Mouse (Mus musculus): ENCODE measurements at regions not wholly inside any gene's neighbourhood (a gene's known extent, or its start where the extent isn't known, plus 50 kb on each side); places are given as distances from the start of the nearest gene placed in this dataset.

DNA sequence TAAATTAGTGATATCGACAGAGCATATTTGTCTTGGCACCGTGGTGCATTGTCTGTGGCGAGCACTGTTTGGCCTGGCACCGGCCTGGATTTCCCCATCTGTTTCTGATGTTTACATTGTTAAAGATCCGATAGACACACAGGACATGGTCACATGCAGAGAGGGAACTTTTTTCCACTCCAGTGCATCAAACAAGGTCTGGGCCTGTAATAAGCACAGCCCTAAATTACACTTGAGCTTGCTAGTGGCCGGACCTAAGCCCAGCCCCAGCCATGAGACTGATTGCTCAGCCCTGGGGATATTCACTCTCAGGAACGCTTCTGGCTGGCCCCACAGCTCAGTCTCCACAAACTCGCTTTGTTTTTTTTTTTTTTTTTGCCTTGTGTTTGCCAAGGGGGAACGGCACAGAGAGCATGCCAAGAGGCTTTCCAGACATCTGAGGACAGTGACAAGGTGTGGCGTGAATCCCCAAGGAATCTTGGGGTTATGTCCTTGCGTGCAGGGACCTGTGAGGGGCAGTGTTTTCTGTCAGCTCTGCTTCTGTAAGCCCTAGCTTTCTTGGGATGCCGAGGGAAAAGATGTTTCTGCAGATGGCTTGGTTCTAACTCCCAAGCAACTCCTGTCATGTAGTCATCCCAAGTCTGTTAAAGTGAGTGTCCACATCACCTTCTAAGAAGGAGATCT is 147.3 kb downstream of the Slc4a3 start:
- peak; percentile 36 to 42 for DNase-seq

DNA sequence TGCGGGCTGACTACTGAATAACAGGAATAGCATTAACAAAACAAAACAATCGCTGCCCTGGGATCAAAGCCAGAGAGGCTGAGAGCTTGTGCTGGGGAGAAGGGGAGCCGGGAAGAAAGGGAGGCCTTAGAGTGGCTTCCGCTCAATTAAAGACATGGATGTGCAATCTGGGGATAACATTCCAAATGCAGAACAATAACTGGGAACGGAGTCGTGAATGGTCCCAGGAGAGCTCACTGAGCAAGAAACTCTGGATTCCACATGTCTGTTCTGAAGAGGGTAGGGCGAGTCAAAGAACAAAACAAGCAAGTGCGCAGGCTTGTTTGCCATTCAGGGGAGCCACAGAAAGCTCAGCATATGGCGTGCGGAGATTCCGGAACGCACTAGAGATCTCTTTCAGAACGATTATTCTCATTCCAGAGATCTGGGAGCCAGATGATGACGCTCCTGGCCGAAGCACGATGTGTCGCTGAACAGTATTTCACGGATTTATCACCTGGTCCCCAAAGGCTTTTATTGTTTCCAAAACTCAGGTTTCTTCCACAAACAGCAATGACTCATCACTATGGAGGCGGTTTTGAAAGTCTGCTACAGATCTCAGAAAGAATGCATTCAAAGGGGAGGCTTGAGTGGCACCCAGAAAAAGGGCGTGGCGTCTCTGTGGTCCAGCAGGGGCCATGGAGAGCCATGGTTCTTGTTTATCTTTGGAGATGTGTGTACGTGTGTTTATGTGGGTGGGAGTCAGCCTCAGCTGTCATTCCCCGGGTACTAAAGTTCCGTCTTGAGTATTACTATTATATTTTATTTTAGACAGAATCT is 159.0 kb downstream of the Slc4a3 start:
- no peak for DNase-seq

GRCm38 (mm10) chr1:75706126-75706525 is 160.1 kb downstream of the Slc4a3 start:
- DNase-seq: no peak

GRCm38 (mm10) chr1:75723431-75723830 is 177.4 kb downstream of the Slc4a3 start:
- DNase-seq: no peak

DNA sequence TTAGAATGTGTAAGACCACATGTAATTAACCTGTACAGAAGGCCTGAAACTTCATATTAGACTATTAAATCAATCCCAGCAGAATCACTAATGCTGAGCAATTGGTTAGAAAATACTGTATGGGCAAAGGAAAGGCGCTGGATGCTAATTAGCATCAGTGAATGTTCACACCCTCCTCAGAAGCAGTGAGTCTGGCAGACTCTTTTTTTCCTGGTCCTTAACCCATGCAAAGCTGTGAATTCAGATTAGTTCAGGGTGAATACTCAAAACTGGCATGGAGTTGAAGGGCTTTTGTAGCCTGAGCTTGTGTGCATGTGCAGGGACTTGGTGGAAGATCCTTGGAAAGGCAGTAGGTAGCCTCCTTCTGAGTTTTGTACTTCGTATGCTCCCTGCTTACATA is 179.3 kb downstream of the Slc4a3 start:
- DNase-seq: no peak

GRCm38 (mm10) chr1:75728859-75729258 is 182.8 kb downstream of the Slc4a3 start:
- DNase-seq: no peak

DNA sequence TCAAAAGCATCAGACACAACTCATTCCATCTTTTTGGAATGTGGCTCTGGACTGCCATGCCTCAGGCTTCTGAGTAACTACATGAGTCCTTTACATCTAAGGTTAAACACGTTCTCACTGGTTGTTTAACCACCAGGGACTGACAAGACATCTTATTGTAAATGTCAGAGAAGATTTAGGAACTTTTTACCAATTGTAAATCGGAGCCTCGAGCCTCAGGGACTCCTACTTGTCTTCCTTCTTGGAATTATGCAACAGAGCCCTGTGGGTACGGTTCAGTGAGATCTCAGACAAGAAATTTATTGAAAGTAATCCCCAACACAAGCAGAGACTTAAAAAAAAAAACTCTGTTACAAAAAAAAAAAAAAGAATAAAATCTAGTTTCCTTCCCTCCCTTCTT is 187.7 kb downstream of the Slc4a3 start:
- DNase-seq: no peak

- DNase-seq: no peak
These were observed 192.6 kb downstream of the Slc4a3 start for GRCm38 (mm10) chr1:75738651-75739050.

DNA sequence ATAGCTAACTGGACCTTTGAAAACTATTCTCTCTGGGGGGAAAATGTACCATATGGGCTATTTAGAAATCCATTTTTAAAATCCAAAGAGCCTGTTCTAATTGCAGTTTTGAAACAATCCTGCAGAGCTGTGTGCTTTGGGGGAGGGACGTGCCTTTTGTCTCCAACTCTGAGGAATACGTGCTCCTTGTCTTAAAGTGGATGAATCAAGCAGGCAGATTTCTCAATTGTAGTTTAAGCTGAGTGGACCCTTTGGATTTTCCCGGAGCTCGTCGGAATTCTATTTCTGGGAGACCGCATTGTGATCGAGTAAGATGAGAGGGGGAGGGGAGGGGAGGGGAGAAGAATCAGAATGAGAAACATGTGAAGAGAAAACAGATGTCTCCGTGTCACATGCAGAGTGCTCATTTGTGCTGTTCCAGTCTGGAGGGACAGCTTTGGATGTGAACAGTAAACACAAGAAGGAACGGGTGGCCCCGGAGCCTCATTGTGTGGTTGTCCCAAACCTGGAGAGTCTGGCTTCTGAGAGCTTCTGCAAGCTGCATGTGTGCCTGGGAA is 203.7 kb downstream of the Slc4a3 start:
- peak in 1 of 2 experiments; percentile 7 for DNase-seq

DNA sequence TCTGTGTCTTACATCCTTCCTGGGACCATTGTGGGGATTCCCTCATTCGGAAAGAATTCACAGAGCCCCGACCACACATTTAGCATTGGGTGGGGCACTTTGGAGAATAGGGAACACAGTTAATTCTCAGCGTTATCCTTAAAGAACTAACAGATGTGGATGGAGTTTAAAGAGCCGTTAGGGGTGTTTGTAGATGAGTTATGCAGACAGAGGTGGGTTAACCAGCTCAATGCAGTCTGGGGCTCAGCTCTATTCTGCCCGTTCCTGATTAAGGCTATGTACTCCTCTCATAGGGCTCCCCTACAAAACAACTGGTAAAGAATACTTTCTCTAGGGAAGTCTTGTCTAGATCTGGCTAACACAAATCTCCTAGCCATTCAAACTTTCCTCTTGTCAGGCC is 226.1 kb downstream of the Slc4a3 start:
- DNase-seq: no peak

GRCm38 (mm10) chr1:75773014-75773413 is 226.9 kb downstream of the Slc4a3 start:
- DNase-seq: no peak

DNA sequence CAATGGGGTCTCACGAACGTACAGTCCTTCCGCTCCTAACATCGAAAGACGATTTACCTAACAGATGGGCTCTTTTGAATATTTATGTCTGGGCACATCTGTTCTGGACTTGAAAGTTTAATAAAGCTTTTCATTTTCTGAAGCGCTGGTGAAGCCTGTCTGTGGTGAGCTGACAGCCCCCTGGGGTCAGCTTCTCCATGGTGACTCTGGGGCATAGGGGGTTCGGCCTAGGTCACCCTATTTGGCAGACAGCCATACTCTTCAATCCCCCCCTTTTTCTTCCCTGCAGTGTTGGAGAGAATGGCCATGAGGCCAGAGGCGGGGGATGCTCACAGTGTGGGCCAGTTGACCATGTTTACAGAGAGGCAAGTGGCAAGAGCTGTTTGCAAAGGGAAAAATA is 232.8 kb downstream of the Slc4a3 start:
- no peak for DNase-seq

DNA sequence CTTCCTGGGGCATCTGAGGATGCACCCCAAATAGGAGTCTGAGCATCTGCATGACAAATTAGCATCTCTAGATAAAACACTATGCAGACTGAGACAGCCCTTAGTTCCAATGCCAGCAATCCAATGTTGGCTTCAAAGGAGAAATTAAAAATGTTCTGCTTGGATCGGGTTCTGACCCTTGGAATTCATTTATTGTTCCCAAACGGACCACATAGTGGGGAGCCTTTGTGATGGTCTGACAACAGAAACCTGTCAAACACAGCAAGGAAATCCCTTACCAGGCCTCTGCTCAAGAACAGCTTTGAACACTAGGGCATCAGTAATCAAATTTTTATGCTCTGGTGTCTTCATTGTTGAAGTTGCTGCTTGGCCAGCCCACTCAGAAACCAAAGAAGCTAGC is 237.1 kb downstream of the Slc4a3 start:
- no peak for DNase-seq

- DNase-seq: no peak
These were observed 240.2 kb downstream of the Slc4a3 start for GRCm38 (mm10) chr1:75786173-75786820.

GRCm38 (mm10) chr1:75791509-75791908 is 245.4 kb downstream of the Slc4a3 start:
- DNase-seq: no peak

DNA sequence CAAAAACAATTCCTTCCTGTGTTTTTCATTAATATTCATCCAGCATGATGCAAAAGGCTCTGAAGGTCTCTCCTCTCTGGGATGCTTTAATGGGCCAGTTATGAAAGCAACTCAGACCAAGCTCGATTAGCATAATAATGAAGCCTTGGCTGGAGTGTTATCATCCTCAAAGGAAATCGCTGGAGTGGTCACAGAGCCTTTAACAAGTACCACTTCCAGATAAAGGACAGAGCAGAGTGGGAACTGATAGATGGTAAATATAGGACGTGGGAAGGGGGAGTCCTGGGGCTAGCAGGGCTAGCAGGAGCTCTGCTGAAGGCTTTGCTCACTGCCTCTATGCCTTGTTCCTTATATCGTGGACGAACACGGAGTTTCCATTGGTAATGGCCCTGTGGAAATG is 251.7 kb downstream of the Slc4a3 start:
- DNase-seq: no peak

DNA sequence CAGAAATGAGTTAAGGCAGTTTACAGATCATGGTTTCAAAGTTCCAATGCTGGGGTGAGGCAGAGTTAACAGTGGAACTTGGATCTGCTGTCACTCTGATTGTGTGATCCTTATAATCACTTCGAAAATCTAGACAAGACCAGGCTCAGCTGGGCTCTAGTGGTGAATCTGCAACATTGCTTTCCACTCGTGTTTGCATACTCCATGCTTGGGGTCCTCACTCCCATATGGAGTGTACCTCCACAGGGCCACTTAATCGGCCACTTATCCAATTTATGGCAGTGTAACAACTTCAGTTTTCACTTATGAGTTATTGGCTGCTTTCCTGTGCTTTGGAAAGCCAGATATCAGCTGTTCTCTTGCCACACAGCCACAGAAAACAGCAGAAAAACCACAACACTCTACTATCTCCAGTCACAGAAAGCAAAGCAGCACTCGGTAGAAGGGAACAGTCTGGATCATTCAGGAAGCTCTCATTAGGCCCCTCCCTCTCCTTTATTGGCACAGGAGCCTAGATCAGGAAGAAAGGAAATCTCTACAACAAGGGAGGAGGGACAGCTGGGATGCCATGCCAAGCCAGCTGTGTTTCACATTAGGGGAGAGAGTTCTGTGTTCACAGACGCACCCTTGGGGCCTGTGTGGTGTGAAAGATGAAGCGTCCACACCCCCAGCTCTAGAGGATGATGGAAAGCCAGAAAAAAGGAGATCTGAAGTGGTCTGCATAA is 252.5 kb downstream of the Slc4a3 start:
- peak in 1 of 2 experiments; percentile 1 for DNase-seq

DNA sequence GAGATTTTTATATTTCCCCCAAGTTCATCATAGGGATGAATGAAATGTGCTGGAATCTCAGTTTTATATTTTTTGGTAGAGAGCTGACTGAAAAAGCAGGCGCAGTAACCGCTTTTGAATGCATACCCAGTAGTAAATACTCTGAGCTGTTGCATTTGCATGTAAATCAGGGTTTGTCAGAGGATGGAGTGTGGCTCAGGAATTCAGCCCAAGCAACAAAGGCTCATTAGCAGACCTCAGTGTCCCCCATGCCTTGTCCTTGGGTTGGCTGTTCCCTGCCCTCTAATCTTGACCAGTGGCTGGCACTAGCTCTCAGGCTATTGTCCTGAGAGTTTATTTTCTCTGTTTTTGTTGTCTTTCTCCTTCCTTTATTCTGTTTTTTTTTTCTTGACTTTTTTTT is 258.4 kb downstream of the Slc4a3 start:
- DNase-seq: no peak

- no peak for DNase-seq
These were observed 266.4 kb downstream of the Slc4a3 start for GRCm38 (mm10) chr1:75812471-75812870.

DNA sequence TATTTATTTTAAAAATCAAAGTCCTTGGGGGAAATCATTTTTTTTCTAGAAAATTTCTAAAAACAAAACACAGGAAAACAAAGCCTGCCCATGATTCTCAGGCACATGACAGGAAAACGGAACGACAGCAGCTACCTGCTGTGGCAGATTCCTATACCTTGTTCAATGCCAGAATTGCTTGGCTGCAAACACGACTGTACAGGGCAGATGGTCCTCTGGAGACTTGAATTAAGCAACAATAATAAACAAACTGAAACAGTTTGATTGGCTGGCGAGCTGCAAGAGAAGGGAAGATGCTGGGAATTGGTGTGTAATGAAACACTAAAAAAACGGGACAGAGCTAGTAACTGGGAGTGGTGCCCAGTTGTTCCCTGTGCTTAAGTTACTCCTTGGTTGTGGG is 280.1 kb downstream of the Slc4a3 start:
- DNase-seq: no peak

- DNase-seq: no peak
These were observed 287.2 kb downstream of the Slc4a3 start for GRCm38 (mm10) chr1:75833071-75833830.

DNA sequence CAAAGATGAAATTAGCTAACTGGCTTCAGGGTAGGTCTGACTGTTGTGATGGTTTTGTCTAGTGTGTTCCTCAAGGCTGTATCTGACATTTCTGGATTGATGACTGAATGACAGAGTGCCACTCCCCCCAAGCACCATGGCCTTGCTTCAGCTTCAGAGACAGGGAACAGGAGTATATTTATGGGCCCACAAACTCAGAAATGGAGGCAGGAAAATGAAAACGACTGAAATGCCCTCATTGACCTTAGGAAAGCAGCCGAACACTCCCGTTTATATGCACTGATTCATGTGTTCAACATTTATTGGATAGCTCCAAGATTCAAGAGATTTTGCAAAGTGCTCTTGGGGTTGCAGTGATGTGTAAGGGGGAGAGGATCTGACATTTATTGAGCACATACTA is 288.3 kb downstream of the Slc4a3 start:
- DNase-seq: no peak

All from lung, adult 18-20 months (tissue).